Mouse (Mus musculus) testis, adult 2 months (tissue): ENCODE data around the gene Hoxd13. TPM values are rescaled to one million over a fixed set of nuclear protein-coding genes. Genes with fewer than 3 reads are reported as not detected.
A peak's percentile ranks its signal among the peaks of the same experiment; 100 is the strongest.

Source experiments
- H3K27ac ChIP-seq: fragments of 200-500 bp; 2 replicates; pipeline ENCODE4 v1.5.1; 2012; ENCODE audit warnings: low read depth, low read length; ENCODE audit not compliant: control insufficient read depth, insufficient read depth
- H3K27me3 ChIP-seq: fragments of 200-500 bp; 2 replicates; pipeline ENCODE4 v1.6.1; 2012; ENCODE audit warnings: mild to moderate bottlenecking, low read length, moderate library complexity; ENCODE audit not compliant: control insufficient read depth, insufficient read depth
- H3K36me3 ChIP-seq: fragments of 200-500 bp; 2 replicates; pipeline ENCODE4 v1.6.1; 2012; ENCODE audit warnings: mild to moderate bottlenecking, low read length; ENCODE audit not compliant: control insufficient read depth, insufficient read depth
- H3K4me1 ChIP-seq: fragments of 200-500 bp; 2 replicates; pipeline ENCODE4 v1.6.1; 2012; ENCODE audit warnings: low read length; ENCODE audit not compliant: control insufficient read depth, insufficient read depth
- H3K4me3 ChIP-seq: fragments of 200-500 bp; 2 replicates; pipeline ENCODE4 v1.5.1; 2012; ENCODE audit warnings: low read depth, mild to moderate bottlenecking, low read length, moderate library complexity, mixed read lengths; ENCODE audit not compliant: control insufficient read depth
- CTCF ChIP-seq: fragments of 200-500 bp; IDR thresholded peaks from 2 replicates; pipeline ENCODE4 v1.5.1; 2012; ENCODE audit warnings: low read depth, mild to moderate bottlenecking, inconsistent platforms, low read length, moderate library complexity; ENCODE audit not compliant: control insufficient read depth, insufficient read depth, insufficient replicate concordance
- POLR2A ChIP-seq: fragments of 200-500 bp; IDR thresholded peaks from 2 replicates; pipeline ENCODE4 v1.6.1; 2012; ENCODE audit warnings: low read depth, mild to moderate bottlenecking, inconsistent platforms, low read length, moderate library complexity; ENCODE audit not compliant: control insufficient read depth
- polyA plus RNA-seq: library from polyadenylated mRNA; depleted of rRNA; stranded (reverse); fragments of >200 nt; gene quantifications from 2 replicates; pipeline ENCODE4 v1.2.3, GENCODE M21; 2012; rRNA removed

Gene Hoxd13
- polyA plus RNA-seq, 1 experiment: not detected

DNA sequence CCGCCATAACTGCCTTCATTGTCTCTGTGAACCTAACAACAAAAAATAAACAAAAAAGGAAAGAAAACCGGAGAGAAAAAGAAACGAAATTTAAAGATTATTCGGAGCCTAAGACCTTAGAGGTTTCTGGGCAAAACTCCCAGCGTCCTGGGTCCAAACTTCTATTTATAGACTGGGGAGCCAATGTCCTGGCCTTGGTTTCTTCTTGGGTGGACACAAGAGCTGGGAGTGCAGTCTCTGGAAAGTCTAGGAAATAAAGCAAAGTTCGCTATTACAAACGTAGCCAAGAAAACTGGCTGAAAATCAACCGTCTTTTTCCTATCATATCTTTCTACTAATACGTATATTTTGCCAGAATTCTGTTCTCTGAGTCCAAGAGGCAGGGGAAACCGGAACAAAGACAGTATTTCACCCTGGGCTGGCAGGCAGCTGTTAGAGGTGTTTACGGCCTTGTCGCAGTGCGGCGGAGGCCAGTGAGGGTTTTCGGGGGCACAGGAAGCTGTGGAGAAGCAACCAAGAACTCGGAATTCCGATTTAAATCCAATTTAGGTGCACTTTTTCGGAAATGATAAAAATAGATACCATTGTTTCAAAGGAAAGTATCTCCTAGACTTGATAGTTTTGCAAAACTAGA is 46.2 kb downstream of the Hoxd13 start:
- no peak for TF ChIP-seq CTCF
- TF ChIP-seq POLR2A: no peak
- H3K27ac ChIP-seq: peak overlapping the region; percentile 57; the same call in 1 of the 2 replicates
- no peaks in the 10 kb centered on the region for H3K36me3 ChIP-seq
- H3K4me3 ChIP-seq: no peak overlapping the region
- H3K27me3 ChIP-seq: peaks cover 7% of the 10 kb centered on the region; the same call in 1 of the 2 replicates
- peaks cover 28% of the 10 kb centered on the region for H3K4me1 ChIP-seq

DNA sequence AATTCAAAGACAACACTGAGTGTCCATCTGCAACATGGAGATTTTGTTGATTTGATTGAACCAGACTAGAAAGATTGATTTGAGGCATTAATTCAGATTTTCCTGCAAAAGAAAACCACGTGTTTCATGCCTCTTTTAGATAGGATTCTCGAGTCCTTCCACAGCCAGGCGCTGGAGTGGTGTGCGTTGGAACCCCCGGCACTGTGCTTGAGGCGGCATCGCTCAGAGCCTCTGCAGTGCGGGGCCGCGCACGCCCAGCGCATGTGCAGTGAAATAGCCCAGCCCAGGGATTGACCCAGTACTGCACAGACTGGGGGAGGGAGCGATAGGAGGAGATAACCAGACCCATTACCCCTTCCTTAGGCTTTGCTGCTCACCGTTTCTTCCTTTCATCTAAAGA is 46.8 kb downstream of the Hoxd13 start:
- H3K27me3 ChIP-seq: peaks cover 7% of the 10 kb centered on the region; the same call in 1 of the 2 replicates
- no peak for TF ChIP-seq CTCF
- TF ChIP-seq POLR2A: peak; percentile 41; the same call in 1 of the 2 replicates
- H3K27ac ChIP-seq: peak overlapping the region; percentile 90
- peak overlapping the region; percentile 78 for H3K4me3 ChIP-seq
- H3K36me3 ChIP-seq: no peaks in the 10 kb centered on the region
- peaks cover 28% of the 10 kb centered on the region for H3K4me1 ChIP-seq

DNA sequence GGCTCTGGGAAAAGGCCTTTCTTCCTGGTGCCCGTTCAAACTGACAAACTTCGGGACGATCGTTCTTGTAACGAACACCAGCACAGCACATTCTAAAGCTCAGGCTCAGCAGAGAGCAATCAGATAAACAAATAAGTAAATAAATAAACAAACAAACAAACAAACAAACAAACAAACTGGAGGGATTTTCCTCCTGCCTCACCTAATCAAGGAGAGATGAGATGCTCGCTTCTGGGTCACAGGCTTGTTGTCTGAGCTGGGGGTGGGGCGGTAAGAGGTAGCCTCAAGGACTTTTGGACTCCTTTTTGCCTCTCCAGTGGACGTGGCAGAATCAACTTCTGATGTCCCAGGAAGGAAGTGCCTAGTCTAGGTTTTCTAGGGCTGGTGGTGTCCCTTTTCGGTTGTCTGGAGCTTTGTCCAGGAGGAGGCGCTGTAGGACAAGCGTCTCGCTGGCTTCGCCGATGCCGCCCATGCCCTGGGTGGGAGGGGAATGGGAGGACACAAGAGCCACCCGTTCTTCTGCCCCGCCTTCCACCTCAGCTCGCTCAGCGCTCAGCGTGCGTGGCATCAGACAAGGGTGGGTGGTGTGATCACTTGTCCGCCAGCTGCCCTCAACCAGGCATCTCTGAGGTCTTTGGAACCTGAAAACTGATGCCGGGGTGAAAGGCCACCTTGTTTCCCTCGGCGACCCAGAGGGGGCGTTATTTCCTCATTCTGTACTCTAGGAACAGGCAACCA is 47.6 kb downstream of the Hoxd13 start:
- peaks cover 28% of the 10 kb centered on the region for H3K4me1 ChIP-seq
- no peaks in the 10 kb centered on the region for H3K36me3 ChIP-seq
- H3K4me3 ChIP-seq: peak overlapping the region; percentile 78
- peak overlapping the region; percentile 90 for H3K27ac ChIP-seq
- TF ChIP-seq POLR2A (peak; percentile 59), CTCF (peak; percentile 85)
- H3K27me3 ChIP-seq: peaks cover 7% of the 10 kb centered on the region; the same call in 1 of the 2 replicates

DNA sequence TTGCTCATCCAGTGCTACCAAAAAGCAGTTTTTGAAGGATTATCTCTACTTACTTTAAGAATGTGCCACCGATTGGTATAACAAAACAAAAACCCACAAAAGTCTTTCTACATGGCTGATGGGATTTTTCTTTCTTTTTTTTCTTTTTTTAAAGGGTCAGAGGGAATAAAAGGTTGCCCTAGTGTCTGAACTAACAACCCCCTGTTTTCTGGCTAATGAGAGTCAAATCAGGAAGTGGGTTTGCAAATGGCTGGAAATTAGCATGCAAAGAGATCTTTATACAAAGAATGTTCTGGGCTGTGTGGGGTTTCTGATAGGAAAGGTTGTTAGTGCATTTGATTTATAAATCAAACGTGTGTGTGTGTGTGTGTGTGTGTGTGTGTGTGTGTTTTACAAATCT is 52.3 kb downstream of the Hoxd13 start:
- Histone ChIP-seq H3K27me3 (no peaks in the 10 kb centered on the region), H3K27ac (no peak overlapping the region), H3K4me3 (no peak overlapping the region), H3K4me1 (peaks cover 20% of the 10 kb centered on the region), H3K36me3 (no peaks in the 10 kb centered on the region)
- no peak for TF ChIP-seq POLR2A
- no peak for TF ChIP-seq CTCF

DNA sequence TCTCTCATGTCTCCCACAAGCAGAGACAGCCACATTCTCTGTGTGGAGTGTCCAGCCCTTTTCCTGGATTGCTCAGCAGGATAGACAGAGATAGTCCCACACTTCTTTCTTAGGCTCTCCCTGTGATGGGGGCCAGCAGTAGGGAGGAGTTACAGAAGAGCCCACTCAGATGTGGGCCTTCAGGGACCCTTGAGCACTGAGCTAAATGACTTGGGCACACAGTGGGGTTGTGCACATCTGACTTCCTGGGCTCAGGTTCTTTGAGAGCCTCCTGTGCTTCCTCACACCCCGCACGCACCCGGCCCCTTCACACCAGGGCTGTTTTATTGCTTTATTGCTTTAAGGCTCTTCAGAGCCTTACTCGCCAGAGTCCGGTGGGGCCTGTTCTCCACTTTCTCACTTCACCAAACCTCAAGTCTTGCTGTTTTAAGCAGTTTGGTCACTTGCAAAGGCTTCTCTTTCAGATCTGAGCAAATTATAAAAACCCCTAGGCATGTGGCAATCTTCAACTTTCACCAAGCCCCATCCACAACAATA is 52.9 kb downstream of the Hoxd13 start:
- Histone ChIP-seq H3K4me3 (no peak overlapping the region), H3K27ac (no peak overlapping the region), H3K4me1 (peaks cover 14% of the 10 kb centered on the region), H3K27me3 (no peaks in the 10 kb centered on the region), H3K36me3 (no peaks in the 10 kb centered on the region)
- no peak for TF ChIP-seq CTCF
- no peak for TF ChIP-seq POLR2A

Other genes starting within 250 kb of the Hoxd13 start
- 49.5 and 56.1 TPM in 2 replicates for gene Lnpk, start 88.9 kb upstream of the Hoxd13 start, polyA plus RNA-seq
- 0.02 TPM in 2 replicates for gene Evx2, start 8.8 kb upstream of the Hoxd13 start, polyA plus RNA-seq
- 0.05 TPM in 1 of 2 replicates, not detected in the other for gene Hoxd12, start 6.7 kb downstream of the Hoxd13 start, polyA plus RNA-seq
- gene Hoxd11, start 11.2 kb downstream of the Hoxd13 start, polyA plus RNA-seq: 0.23 TPM in 1 of 2 replicates, not detected in the other
- 0.73 and 0.81 TPM in 2 replicates for gene Hoxd10, start 23.6 kb downstream of the Hoxd13 start, polyA plus RNA-seq
- gene Hoxd9, start 29.4 kb downstream of the Hoxd13 start, polyA plus RNA-seq: 1.8 and 2.0 TPM in 2 replicates
- gene Hoxd8, start 36.3 kb downstream of the Hoxd13 start, polyA plus RNA-seq: 23.1 and 23.6 TPM in 2 replicates
- gene Hoxd3, start 43.6 kb downstream of the Hoxd13 start, polyA plus RNA-seq: 0.48 and 1.4 TPM in 2 replicates
- gene Hoxd4, start 43.6 kb downstream of the Hoxd13 start, polyA plus RNA-seq: 3.3 and 5.3 TPM in 2 replicates
- gene Gm28230, start 58.4 kb downstream of the Hoxd13 start, polyA plus RNA-seq: 0.46 and 1.2 TPM in 2 replicates
- not detected in 2 replicates for gene Hoxd1, start 94.7 kb downstream of the Hoxd13 start, polyA plus RNA-seq
- 33.0 and 36.8 TPM in 2 replicates for gene Mtx2, start 157.5 kb downstream of the Hoxd13 start, polyA plus RNA-seq